Mouse (Mus musculus): ENCODE data around the gene Gm11634. TPM values are rescaled to one million over a fixed set of nuclear protein-coding genes. Genes with fewer than 3 reads are reported as not detected.

Gene Gm11634
- polyA plus RNA-seq, 1 experiment from 2014 or later: not detected

DNA sequence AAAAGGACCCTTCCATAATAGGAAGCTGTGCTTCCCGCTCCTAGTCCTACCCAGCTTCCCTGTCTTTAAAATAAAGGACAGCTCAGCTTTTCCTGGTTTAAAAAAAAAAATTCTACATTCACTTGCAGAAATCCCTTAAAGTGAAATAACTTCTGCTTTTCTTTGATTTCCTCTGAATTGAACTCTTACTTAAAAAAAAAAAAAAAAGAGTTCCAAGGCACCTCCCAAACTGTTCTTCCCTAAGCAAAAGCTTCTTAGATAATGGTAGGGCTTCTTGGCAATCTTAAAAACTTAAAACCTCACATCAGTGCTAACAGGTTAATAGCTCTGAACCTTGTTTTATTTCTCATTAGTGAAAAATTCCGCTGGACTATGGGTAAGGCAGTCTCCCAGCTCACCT, 15.9 kb downstream of the Gm11634 start:
- no peak for ATAC-seq (replicated peaks)

DNA sequence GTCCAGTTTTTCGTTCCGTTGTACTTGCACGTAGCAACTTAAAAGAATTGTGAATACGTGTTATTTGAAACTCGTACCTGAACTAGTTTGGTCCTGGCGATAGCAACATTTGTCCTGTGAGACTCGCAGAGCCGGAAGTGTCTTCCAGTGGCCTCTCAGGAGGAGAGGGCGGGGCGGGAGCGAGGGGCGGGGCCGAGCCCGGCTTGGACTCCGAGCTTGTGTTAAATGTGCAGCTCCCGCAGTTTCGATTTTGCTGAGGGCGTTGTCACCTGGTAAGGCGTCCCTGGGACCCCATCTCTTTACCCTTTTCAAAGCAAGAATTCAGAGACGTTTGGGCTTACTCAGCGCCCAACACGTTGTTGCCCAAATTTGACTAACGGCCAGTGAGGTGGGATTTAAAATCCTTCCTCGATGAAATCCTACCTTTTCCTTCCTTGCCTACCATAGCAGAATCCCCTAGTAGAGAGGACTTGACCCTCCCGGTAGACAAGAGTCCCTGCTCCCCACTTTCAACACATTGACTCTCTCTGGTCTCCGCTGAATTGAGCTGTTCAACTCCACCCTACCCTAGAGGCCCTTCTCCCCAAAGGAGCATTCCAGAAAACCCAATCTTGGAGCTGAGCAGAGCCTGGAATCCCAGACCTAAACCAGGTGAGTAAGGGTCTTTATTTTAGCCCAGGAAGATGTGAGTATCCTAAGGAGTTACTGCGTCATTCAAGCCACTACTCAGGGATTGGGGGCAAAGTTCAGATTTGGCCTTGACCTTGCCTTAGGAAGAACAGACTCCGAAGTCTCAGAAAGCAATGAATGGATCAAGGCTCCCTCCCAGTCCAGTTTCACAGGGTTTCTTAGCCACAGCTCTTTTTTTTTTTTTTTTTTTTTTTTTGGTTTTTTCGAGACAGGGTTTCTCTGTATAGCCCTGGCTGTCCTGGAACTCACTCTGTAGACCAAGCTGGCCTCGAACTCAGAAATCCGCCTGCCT, 16.7 kb downstream of the Gm11634 start, which contains the start of gene Tmem106a:
Tmem106a (plus strand) TSS at position 189 of the 982 bp plus-strand sequence.
- WGBS: 19% methylated on average over 30 of the region's 31 CpGs
- Histone ChIP-seq H3K4me2 (replicated peaks) (peak within 1 kb of the TSS; percentile 38), H3K9me3 (no peaks in the 10 kb centered on the region), H3K9ac (replicated peaks) (no peak within 1 kb of the TSS; the same call in 1 of the 2 replicates), H3K4me3 (peak within 1 kb of the TSS; percentile 13), H3K27me3 (no peaks in the 10 kb centered on the region), H3K27ac (replicated peaks) (no peak within 1 kb of the TSS), H3K4me1 (peaks cover 7% of the 10 kb centered on the region; the same call in 1 of the 2 replicates), H3K36me3 (peaks cover 40% of the 10 kb centered on the region)
- ATAC-seq (replicated peaks): no peak

More for the DNA sequence above, 15.9 kb downstream of the Gm11634 start:
- H3K36me3 ChIP-seq: peaks cover 31% of the 10 kb centered on the region
- H3K9ac ChIP-seq (replicated peaks): no peak overlapping the region
- H3K27ac ChIP-seq (replicated peaks): no peak overlapping the region
- H3K4me3 ChIP-seq: no peak overlapping the region
- H3K27me3 ChIP-seq: no peaks in the 10 kb centered on the region
- H3K4me1 ChIP-seq: peaks cover 7% of the 10 kb centered on the region; the same call in 1 of the 2 replicates
- WGBS: 93% methylated on average over 2 of the region's 2 CpGs
- H3K9me3 ChIP-seq: no peaks in the 10 kb centered on the region
- H3K4me2 ChIP-seq (replicated peaks): no peak overlapping the region

DNA sequence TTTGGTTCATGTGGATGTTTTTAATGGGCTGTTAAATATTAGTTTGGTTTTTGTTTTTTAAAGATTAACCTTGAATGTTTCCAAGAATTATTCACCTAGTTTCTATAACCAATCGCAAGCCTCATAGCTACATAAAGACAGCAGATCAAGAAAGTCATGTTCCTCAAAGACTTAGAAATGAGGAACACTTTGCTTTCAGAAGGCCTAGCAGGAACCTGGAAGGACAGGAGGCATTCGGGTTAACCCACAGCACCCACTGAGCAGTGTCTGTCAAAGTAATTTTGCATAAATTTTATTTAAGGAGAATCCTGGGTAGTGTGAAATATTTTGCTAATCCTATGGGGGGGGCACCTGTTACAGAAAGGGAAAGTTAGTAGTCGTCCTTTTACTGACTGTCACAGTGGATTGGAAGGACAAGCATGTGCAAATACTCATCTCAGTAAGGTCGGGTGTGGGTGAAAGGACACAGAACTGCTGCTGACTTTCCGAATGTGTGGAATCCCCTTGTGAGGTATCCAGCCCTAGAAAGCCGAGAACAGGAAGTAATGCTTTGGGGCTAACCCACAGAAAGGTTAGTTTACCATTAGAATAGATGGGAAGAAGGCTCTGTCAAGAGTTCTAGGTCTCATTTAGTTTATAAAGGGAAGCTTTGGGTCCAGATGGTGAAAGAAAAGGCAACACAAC, 17.8 kb downstream of the Gm11634 start:
- Histone ChIP-seq H3K9me3 (no peaks in the 10 kb centered on the region), H3K4me3 (no peak overlapping the region), H3K4me1 (peaks cover 7% of the 10 kb centered on the region; the same call in 1 of the 2 replicates), H3K4me2 (replicated peaks) (no peak overlapping the region), H3K36me3 (peaks cover 47% of the 10 kb centered on the region), H3K27ac (replicated peaks) (no peak overlapping the region), H3K9ac (replicated peaks) (no peak overlapping the region), H3K27me3 (no peaks in the 10 kb centered on the region)
- 83% methylated on average over 6 of the region's 6 CpGs for WGBS
- no peak for ATAC-seq (replicated peaks)

DNA sequence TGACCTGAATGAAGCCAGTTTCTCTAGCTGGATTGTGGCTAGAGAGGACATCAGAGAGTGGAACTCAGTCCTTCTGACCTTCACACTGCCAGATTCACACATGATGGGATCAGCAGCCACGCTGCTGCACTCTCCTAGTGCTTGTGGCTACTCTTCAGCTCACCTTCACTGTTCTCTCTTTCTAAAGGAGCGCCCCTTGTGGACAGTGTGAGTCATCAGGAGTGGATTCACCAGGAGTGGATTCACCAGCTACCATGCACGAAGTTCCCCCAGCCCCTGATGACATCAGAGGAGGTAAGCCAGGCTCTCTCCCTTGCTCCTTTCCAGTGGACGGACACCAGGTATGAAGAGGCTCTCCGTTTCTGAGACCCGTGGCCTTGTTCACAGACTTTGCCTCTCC, 22.9 kb downstream of the Gm11634 start:
- H3K36me3 ChIP-seq: peaks cover 97% of the 10 kb centered on the region
- no peak overlapping the region for H3K9ac ChIP-seq (replicated peaks)
- no peaks in the 10 kb centered on the region for H3K27me3 ChIP-seq
- no peak for ATAC-seq (replicated peaks)
- no peak overlapping the region for H3K4me2 ChIP-seq (replicated peaks)
- H3K9me3 ChIP-seq: no peaks in the 10 kb centered on the region
- no peaks in the 10 kb centered on the region for H3K4me1 ChIP-seq
- H3K4me3 ChIP-seq: no peak overlapping the region
- 77% methylated on average over 6 of the region's 6 CpGs for WGBS
- no peak overlapping the region for H3K27ac ChIP-seq (replicated peaks)

DNA sequence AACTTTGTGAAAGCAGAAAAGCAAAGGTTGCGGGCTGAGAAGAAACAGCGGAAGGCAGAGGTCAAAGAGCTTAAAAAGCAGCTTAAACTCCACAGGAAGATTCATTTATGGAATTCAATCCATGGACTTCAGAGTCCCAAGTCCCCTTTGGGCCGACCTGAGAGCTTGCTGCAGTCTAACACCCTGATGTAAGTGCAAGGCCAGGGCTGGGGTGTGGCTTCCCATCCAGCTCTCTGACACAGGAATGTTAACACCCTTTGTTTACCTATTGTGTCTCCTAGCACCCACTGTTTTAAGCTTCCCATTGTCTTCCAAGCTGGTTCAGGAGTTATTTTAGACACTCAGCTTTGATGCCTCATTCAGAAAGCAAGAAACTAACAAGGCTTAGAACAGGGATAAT, 30.6 kb downstream of the Gm11634 start:
- Histone ChIP-seq H3K27me3 (no peaks in the 10 kb centered on the region), H3K4me1 (no peaks in the 10 kb centered on the region), H3K4me2 (replicated peaks) (no peak overlapping the region), H3K9ac (replicated peaks) (no peak overlapping the region), H3K36me3 (peaks cover 89% of the 10 kb centered on the region), H3K27ac (replicated peaks) (no peak overlapping the region), H3K9me3 (no peaks in the 10 kb centered on the region), H3K4me3 (no peak overlapping the region)
- WGBS: 86% methylated on average over 3 of the region's 3 CpGs
- no peak for ATAC-seq (replicated peaks)

DNA sequence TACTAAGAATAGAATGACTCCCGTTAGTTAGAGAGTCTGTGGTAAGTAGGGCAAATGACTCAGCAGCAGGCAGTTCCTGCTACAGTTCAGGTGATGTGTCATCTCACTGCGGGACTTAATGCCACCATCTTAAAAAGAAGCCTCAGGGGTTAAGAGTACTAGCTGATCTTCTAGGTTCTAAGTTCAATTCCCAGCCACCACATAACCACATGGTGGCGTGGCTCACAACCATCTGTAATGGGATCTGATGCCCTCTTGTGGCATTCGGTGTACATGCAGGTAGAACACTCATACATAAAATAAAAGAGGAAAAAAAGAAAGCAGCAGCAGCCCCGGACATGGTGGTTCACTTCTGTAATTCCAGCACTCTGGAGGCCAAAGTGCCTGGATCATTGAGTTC, 36.7 kb downstream of the Gm11634 start:
- Histone ChIP-seq H3K4me3 (no peak overlapping the region), H3K27ac (replicated peaks) (no peak overlapping the region), H3K9ac (replicated peaks) (no peak overlapping the region), H3K4me1 (no peaks in the 10 kb centered on the region), H3K36me3 (peaks cover 75% of the 10 kb centered on the region), H3K9me3 (no peaks in the 10 kb centered on the region), H3K27me3 (no peaks in the 10 kb centered on the region), H3K4me2 (replicated peaks) (no peak overlapping the region)
- ATAC-seq (replicated peaks): no peak
- WGBS: 41% methylated on average over 5 of the region's 5 CpGs

DNA sequence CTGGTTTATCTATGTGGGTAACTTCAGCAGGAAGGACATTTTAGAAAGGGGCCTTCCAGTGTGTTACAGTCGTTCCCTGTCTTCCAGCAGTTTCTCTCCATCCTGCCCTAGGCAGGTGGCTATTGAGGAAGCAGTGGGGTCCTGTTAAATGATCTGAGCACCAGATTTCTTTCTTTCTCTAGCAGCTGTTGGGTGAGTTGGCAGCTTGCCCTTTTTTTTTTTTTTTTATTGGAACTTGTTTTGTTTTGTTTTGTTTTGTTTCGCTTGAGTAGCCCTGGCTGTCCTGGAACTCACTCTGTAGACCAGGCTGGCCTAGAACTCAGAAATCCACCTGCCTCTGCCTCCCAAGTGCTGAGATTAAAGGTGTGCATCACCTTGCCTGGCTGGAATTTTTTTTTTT, 42.1 kb downstream of the Gm11634 start:
- no peak overlapping the region for H3K9ac ChIP-seq (replicated peaks)
- no peak overlapping the region for H3K4me2 ChIP-seq (replicated peaks)
- peaks cover 31% of the 10 kb centered on the region for H3K4me1 ChIP-seq
- ATAC-seq (replicated peaks): no peak
- no peak overlapping the region for H3K4me3 ChIP-seq
- no peaks in the 10 kb centered on the region for H3K27me3 ChIP-seq
- WGBS: 33% methylated on average over 2 of the region's 2 CpGs
- no peak overlapping the region for H3K27ac ChIP-seq (replicated peaks)
- no peaks in the 10 kb centered on the region for H3K9me3 ChIP-seq
- H3K36me3 ChIP-seq: peaks cover 41% of the 10 kb centered on the region

DNA sequence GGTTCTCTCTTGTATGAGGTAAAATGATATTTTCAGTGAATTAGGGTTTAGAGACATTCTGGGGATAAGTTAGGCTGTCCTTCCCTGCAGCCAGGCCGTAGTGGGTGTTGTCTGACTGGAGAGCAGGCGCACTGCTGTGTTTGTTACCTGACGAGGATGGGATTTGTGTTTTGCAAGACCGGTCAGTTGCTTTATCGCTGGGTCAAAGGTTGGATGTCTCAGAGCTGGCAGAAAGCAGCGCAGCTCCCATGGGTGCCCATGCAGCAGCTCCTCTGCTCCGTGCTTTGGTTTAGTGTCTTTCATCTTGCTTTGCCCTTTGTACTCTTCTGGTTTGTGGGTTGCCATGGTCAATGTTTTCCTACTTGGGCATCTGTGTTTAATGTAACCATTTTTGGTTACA, 42.5 kb downstream of the Gm11634 start:
- Histone ChIP-seq H3K9ac (replicated peaks) (no peak overlapping the region), H3K27ac (replicated peaks) (no peak overlapping the region), H3K4me1 (peaks cover 31% of the 10 kb centered on the region), H3K4me2 (replicated peaks) (no peak overlapping the region), H3K4me3 (no peak overlapping the region), H3K36me3 (peaks cover 38% of the 10 kb centered on the region), H3K9me3 (no peaks in the 10 kb centered on the region), H3K27me3 (no peaks in the 10 kb centered on the region)
- no peak for ATAC-seq (replicated peaks)
- WGBS: 91% methylated on average over 7 of the region's 7 CpGs

DNA sequence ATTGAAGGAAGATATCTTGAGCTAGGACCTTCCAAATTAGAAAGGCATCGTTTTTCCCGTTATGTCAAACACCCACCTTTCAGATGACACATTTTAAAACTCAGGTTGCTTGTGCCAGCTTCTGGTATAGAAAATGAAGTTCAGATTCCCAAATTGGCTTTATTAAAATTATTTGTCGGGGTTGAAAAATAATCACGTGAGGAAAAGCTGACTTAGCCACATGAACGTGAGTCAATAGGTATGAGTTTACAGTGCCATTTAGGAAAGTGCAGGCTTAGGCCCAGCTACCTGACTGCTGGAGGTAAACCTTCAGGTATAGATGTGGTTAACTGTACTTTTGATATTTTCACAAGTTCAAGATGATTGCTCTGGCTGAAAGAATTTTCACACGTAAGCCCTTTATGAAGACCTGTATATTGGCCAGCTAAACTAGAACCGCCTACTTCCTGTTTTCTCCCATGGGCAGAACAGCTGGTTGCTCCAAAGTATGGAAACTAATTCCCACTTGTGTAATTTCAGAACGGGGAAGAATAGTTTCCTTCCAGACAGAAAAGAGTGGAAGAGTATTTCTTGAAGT, 45.6 kb downstream of the Gm11634 start:
- H3K27ac ChIP-seq (replicated peaks): peak overlapping the region; percentile 93
- H3K4me1 ChIP-seq: peaks cover 42% of the 10 kb centered on the region
- peak overlapping the region; percentile 57 for H3K4me2 ChIP-seq (replicated peaks)
- peak overlapping the region; percentile 84 for H3K4me3 ChIP-seq
- no peaks in the 10 kb centered on the region for H3K27me3 ChIP-seq
- no peak for ATAC-seq (replicated peaks)
- H3K9ac ChIP-seq (replicated peaks): peak overlapping the region; percentile 73
- peaks cover 14% of the 10 kb centered on the region; the same call in 1 of the 2 replicates for H3K36me3 ChIP-seq
- 23% methylated on average over 8 of the region's 8 CpGs for WGBS
- no peaks in the 10 kb centered on the region for H3K9me3 ChIP-seq

DNA sequence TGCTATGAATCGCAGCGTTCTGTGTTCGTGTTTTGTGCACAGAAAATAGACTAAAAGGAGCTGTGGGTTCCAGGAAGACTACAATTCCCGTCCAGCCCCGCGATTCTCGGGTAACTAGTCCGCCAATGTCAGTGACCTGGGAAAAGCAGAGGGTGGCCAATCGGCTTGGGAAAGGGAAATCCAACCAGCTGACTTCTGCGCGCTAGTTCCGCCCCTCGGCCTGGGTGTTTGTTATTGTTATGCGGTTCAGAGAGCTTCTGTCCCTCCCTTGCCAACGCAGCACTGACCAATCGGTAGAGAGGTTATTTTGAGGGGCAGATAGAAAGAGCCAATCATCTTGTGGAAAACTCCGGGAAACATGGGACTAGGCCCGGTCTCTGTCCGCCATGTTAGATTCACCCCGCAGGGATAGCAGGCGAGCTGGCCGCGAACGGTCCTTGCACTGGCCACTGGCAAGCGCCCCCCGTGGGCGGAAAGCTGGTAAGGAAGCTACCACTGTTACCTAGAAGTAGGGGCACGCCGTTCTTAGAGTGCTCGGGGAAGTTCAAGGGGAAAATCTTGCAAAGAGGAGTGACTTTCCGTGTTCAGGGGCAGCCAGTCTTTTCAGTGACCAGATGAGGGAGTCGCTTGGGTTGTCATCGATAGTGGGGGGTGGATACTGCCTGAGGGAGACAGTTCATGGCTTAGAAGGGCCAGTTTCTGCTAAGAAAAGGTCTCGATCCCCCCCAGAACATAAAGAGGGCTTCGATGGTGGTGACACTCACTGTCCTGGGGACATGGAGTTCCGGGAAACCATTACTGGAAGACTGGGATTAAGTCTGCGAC, 46.4 kb downstream of the Gm11634 start:
- peak overlapping the region; percentile 73 for H3K9ac ChIP-seq (replicated peaks)
- under 1% methylated on average over 37 of the region's 37 CpGs for WGBS
- peak; percentile 98 for ATAC-seq (replicated peaks)

DNA sequence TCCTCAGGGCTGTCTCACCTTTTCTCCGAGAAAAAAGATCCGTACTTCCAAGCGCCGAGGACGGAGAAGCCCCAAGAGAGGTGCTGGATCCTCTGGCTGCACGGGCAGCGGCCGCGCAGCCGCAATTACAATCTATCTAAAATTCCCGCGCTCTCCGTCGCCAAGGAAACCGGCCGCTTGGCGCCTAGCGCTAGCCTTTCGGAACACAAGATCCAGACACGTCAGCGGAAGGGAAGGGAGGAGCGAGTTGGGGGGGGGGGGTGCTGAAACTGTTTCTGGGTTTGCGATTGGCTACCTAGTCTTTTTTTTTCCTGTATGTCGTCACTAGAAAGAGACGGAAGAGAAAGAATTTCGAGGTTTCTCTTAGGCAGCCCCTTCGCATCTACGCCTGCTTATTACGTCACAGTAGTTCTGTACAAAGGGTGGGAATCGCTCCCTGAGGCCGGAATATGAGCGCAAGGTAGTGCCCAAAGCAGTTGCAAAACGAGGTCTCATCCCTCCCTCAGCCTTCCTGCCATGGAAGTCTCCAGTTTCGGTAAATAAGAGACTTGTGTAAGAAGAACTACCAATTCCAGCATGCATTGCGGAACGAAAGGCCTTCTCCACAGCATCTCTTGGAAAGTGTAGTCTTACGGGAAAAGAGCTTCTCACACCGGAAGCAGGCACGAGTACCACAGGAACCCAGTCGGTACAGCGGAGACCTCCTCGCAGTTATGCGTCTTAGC, 47.1 kb downstream of the Gm11634 start, which contains the start of the genes Brca1 and Nbr1:
Brca1 (minus strand) TSS at position 205 of the 725 bp plus-strand sequence.
Nbr1 (plus strand) TSS at position 399 of the 725 bp plus-strand sequence.
- under 1% methylated on average over 43 of the region's 43 CpGs for WGBS
- Histone ChIP-seq H3K9me3 (no peaks in the 10 kb centered on the region), H3K4me3 (peak within 1 kb of the TSS; percentile 84), H3K4me1 (peaks cover 41% of the 10 kb centered on the region), H3K27me3 (no peaks in the 10 kb centered on the region), H3K36me3 (0 out of 2 replicates have a peak, but pooled peaks cover 4% of the 10 kb centered on the region), H3K9ac (replicated peaks) (peak within 1 kb of the TSS; percentile 73), H3K27ac (replicated peaks) (peak within 1 kb of the TSS; percentile 98), H3K4me2 (replicated peaks) (peak within 1 kb of the TSS; percentile 65)
- ATAC-seq (replicated peaks): peak; percentile 81

More for the DNA sequence above, 46.4 kb downstream of the Gm11634 start:
- Histone ChIP-seq H3K4me3 (peak overlapping the region; percentile 84), H3K4me1 (peaks cover 42% of the 10 kb centered on the region), H3K9me3 (no peaks in the 10 kb centered on the region), H3K4me2 (replicated peaks) (peak overlapping the region; percentile 57), H3K27ac (replicated peaks) (peak overlapping the region; percentile 98), H3K27me3 (no peaks in the 10 kb centered on the region), H3K36me3 (peaks cover 9% of the 10 kb centered on the region; the same call in 1 of the 2 replicates)

Data from forebrain, embryonic 15.5 days (tissue).